Mouse (Mus musculus) T-helper 17 cell (primary cell): ENCODE measurements around the gene Otof.

ENCODE experiments used
- in situ Hi-C, 2 experiments: fragments of 300-600 bp; cut with MboI, MseI; formaldehyde crosslinking; loops; 1 replicate in 1 of 2; 2 replicates in 1 of 2; pipeline ENCODE4 v1.15.1; 2025; ENCODE audit warnings: high pct_unique_total_duplicates in 2 of 2

Otof gene

DNA sequence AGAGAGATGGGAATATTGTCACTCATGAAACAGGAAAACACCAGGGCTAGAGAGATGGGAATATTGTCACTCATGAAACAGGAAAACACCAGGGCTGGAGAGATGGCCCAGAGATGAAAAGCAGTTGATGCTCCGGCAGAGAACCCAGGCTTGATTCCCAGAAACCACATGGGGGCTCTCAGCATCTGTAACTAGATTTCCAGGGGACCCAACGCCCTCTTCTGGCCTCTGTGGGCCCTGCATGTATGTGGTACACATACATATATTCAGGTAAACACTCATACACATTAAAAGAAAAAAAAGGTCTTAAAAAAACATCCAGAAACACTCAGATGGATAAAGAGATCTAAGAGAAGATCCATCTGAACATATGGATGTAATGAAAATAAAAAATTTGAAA is 22.8 kb downstream of the Otof start:
- in situ Hi-C loops, result loop anchor here in 1 of 2 experiments (10.0 kb wide), 1 partner anchor 676 kb away; the partner anchor contains the start of gene Trim54

DNA sequence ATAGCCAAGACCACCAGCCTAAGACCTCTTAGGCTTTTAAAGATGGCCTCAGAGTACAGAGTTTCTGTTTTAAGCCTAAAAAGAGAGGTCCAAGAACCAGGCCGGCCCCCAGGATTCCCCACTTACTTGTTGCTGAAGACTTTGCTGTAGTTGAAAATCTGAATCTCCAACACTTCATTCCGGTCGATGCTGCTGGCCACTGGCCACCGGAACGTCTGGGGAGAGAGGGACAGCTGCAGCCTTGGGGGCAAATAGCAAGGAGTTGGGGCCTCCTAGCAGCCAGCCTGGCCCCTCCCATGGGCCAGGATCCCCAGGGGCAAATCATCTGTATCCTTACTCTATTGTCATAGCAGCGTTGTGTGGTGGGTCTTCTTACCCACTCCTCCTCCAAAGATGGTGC is 34.3 kb downstream of the Otof start:
- in situ Hi-C loops, result no loop called here

DNA sequence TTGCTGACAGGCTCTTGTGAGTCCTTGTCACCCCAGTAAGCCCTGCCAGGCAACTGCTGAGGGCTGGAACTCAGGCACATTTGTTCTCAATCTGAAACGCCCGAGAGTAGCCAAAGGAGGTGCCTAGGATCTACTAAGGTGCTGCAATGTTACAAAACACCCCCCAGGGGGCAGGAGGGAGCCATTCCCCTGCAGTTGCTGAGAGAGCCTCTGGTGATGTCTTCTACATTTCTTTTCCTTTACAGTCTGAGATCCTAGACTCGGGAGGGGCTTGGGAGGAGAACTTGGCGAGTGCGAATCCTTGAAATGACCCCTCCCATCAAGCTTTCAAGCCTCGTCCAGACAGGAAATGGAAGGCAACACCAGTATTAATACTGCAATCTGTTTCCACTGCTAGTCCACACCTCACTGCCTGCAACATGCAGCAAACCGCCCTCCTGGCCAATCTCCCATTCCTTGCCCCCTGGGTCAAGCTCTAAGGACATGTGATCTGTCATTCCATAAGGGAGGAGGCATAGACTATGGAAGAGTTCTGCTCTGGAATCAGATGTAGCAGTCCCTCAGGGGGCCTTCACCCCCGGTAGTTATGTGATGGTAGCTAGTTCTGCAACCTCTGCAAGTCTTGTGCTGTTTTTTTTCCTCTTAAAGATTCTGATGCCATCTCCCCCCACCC is 38.0 kb downstream of the Otof start:
- in situ Hi-C loops, result no loop called here

DNA sequence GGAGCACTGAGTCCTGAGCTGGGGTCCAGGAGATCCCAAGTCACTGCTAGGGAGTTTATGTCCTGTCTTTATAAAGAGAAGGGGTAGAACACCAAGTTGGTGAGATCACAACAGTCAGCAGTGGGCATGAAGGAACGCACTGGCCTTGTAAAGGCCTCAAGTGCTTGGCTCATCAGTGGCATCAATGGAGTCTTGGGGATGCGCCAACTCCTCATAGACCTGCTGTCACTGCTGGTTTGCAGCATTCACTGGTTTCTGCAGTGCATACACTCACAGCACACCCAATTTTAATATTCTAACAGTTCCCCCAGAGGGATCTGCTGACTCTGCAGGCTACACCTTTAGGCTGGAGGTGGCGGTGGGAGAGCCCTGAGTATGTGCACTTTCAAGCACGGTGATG is 38.6 kb downstream of the Otof start:
- in situ Hi-C loops, result no loop called here

DNA sequence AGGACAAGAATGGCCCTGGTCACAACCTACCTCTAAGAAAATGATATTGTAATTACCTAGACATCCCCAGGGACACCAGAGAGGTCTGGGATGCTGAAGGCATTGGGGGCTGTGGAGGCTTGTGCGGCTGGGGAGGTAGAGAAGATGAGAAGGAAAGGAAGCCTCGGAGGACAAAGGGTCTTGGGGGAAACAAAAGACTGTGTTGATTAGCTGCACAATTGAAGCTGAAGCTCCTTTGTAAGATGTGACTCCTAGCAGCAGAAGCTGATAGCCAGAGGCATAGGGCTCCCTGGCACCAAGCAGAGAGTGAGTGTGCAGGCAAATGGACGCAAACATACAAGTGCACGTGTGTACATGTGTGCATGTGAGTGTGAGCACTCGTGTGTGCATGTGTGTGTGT is 45.1 kb downstream of the Otof start:
- in situ Hi-C loops, result no loop called here

- in situ Hi-C loops, result no loop called here
Observed at GRCm38 (mm10) chr5:30415876-30416275, 45.9 kb downstream of the Otof start.

DNA sequence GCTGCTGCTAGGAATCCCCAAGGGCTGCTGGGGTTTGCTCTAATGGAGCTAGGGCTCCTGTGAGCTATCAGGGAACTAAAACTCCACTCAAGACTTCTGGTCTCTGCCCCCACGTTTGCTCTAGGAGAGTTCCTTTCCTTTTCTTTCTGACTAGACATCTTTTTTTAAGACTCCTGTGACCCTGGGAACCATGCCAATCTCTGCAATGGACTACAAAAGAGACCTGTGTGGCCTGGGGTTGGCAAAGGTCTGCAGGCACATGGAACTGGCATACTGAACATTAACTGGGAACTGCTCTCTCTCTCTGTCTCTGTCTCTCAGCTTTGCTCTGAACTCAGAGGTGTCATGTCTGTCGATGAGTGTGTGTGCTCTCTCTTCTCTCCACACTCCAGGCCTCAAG is 46.4 kb downstream of the Otof start:
- in situ Hi-C loops, result no loop called here

DNA sequence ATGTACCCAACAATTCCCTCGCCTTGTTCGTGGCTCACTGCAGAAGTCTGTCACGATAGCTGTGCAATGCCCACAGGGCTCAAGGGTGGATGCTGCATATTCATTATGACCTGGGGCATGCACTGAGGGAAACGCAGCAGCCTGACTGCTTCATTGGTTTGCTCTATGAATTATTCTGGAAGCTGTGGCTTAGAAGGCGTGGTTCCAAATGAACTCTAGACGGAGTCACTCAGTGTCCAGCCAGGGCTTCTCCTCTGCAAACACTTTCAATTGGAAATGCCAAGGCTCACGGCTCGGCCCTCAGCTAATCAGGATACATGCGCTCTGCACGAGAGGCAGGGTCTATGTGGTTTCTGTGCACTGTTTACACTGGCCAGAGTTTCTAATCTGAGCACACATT is 50.2 kb downstream of the Otof start:
- in situ Hi-C loops, result no loop called here

DNA sequence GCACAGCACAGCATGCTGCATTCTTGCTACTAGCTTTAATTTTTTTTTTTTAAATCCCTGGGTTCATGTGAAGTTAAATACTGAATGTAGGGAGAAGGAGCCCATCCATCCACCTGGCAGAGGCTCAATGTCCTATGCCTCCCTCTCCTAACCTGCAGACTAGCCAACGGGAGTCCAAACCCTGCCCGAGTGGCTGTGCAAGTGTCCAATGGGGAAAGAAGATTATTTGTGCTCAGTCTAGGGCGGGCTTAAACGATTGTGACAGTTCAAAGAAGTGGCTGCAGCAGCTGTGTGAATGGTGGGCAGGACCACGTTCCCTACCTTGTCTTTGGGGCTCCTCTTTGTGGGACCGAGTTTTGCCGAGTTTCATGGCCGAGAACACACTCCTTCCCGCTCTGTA is 54.9 kb downstream of the Otof start:
- in situ Hi-C loops, result no loop called here

DNA sequence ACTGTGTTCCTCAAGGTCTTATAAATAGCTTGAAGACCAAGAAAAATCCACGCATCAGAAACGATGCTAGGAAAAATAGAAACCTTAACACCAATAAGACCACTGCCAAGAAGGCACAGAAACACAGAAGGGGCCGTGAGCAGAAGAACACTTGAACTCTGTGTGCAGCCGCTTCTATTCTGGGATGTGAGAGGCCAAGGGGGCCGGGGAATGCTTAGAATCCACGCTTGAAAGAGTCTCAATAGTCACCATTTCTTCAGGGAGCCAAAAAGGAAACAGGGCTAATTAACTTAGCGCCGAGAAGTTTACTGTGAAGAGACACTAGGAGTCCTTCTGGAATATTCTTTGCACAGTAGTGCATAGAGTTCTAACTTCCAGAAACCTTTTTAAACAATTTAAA is 60.6 kb downstream of the Otof start:
- in situ Hi-C loops, result no loop called here

DNA sequence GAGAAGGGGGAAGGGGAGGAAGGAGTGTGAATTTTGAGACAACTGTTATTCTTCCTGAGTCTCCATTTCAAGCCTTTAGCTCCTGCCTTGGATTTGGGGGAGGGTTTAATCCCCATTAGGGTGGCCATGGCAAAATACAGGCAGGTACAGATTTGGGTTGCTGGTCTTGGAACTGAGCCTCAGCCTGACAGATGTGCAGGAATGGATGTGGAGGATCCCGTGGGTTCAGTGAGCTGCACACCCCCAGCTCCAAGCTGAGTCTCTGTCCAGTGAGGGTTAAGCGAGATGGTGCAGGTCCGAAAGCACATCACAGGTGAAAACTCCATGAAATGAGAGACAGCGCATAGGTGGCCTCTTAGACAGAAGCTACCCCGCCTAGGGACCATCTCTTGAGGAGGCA is 61.2 kb downstream of the Otof start:
- in situ Hi-C loops, result no loop called here

- in situ Hi-C loops, result no loop called here
Observed at GRCm38 (mm10) chr5:30391473-30391872, 70.3 kb downstream of the Otof start.

- in situ Hi-C loops, result no loop called here
Observed at GRCm38 (mm10) chr5:30389836-30390235, 71.9 kb downstream of the Otof start.

GRCm38 (mm10) chr5:30387726-30388125 is 74.0 kb downstream of the Otof start:
- in situ Hi-C loops, result no loop called here

GRCm38 (mm10) chr5:30382876-30383275 is 78.9 kb downstream of the Otof start:
- in situ Hi-C loops, result no loop called here

DNA sequence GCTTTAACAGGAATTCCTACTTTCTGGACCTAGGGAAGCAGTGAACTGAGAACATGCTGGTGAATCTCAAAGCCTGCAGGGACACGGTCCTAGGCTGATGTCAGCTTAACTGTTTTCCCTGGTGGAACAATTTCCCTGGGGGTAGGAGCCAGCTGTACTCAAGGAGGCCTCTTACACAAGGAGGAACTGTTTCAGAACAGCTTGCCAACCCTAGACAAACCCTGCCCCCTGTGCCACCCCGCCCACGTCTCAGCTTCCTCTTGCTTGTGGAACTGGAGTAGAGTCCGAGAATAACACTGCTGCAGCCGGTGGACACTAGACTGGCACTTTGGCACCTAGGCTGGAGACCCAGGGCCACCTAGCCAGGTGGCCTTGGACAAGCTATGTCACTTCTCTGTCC is 92.3 kb downstream of the Otof start:
- in situ Hi-C loops, result no loop called here

DNA sequence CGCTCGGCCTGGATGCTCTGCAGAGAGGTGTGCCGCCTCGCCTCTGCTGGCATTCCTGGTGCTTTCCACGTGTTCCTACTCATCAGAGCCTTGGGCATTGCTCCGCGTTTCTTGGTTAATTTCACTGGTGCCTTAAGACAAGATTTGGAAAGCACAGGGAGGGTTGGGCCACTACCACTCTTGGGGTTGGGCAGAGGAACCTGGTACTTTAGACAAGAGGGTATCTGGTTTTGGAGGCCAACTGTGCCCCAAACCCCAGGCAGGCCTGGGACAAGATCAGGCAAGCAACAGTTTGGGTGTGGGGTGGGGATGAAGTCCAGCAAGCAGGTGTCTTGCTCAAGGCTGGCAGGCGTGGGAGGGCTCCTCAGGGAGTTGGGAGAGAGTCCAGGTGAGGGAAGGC is 94.3 kb downstream of the Otof start:
- in situ Hi-C loops, result no loop called here

- in situ Hi-C loops, result loop anchor here in 1 of 2 experiments (10.0 kb wide), 1 partner anchor 164 kb away; no protein-coding TSS in a partner anchor
Observed at GRCm38 (mm10) chr5:30358436-30359099, 103.2 kb downstream of the Otof start.

- in situ Hi-C loops, result loop anchor here in 1 of 2 experiments (10.0 kb wide), 1 partner anchor 162 kb away; no protein-coding TSS in a partner anchor
Observed at GRCm38 (mm10) chr5:30356647-30357046, 105.1 kb downstream of the Otof start.

DNA sequence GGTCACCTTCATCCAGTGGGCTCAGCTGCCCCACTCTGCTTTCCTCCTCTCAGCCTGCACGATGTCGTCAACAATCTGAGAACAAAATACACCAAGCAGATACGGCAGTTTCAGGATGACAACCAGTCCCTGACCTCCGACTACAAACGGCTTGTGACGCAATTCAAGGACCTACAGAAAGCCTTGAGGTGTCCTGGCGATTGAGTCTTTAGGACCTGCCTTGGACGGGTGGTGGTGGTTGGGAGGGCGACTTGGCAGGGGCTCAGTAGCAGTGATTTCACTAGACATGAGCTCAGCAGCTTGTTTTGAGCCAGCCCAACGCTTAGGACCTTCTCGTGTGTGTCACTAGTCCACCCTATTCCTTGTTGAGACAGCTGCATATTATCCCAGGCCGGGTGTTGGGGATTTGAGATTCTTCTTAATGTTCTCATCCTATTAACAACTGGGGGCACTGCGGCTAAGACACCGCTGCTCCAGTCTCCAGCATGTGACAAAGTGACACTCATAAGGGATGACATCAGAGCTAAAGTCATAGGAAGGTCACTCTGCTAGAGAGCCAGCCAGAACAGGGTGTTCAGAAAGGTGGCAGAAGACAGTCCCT is 106.1 kb downstream of the Otof start:
- in situ Hi-C loops, result loop anchor here in 1 of 2 experiments (10.0 kb wide), 1 partner anchor 161 kb away; no protein-coding TSS in a partner anchor

DNA sequence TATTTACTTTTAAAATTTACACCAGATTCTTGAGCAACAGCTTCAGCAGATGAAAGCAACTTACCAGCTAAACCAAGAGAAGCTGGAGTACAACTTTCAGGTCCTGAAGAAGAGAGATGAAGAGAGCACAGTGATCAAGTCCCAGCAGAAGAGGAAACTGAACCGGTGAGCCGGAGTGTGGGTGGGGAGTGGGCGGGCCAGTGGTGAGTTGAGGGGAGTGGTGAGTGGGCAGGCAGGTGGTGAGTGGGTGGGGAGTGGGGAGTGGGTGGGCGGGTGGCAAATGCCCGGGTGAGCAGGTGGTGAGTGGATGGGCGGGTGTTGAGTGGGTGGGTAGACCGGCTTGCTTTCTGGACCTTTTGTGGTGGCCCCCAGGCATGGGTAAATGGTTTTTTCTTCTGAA is 106.6 kb downstream of the Otof start:
- in situ Hi-C loops, result loop anchor here in 1 of 2 experiments (10.0 kb wide), 1 partner anchor 160 kb away; no protein-coding TSS in a partner anchor

- in situ Hi-C loops, result loop anchor here in 1 of 2 experiments (10.0 kb wide), 1 partner anchor 159 kb away; no protein-coding TSS in a partner anchor
Observed at GRCm38 (mm10) chr5:30353605-30354004, 108.1 kb downstream of the Otof start.
